Mouse (Mus musculus): ENCODE data around the gene Mical3. TPM values are rescaled to one million over a fixed set of nuclear protein-coding genes. Genes with fewer than 3 reads are reported as not detected.

The Mical3 gene
- polyA plus RNA-seq, 1 experiment, result 34.0 TPM

DNA sequence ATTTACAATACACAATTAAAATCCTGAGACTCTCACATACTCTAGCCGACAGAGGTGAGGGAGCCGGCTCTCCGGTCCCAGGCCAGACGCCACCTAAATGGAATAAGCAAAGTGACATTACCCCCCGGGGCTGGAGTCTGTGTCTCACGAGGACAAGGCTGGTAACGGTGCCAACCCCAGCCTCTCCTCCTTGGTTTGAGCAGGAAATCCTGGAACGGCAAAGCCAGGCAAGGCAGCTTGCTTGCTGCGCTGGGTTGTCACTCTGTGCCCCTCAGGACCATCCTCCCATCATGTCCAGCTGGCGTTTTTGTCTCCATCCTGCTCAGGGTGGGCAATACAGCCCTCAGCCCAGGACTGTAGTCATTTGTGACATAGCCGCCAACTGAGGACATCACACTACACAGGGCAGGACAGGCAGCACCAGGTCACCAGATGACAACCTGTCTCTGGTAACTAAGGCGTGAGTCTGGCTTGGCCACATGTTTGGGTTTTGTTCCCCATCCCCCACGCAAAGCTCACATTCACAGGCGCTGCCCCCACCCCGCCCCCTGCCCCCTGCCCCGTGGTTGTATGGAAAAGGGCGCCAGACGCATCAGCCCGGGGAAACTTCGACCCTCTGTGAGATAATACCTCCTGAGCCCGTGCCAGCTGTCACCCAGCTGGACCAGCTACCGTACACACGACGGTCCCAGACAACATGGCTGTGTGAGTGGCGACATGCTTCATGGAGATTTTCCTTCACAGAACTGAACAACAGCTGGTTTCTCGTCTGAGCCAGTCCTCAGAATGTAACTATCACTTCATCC is 49.3 kb downstream of the Mical3 start:
- no peak for DNase-seq (ENCODE audit: low spot score)

DNA sequence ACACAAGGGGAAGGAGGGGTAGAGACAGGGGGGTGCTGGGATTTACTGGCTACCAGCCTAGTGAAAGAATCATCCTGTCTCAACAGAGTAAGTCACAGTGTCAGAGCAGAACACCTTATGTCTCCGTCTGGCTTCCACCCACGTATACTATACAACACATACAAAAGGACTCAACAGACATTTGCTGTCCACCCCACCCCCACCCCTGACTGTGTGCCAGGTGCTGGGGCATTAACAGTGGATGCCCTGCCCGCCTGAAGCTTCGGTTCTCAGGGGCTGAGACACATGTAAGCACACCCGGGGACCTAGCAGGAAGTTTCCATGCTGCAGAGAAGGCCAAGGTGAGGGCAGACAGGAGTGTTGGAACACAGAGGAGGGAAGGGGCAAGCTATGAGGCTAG is 52.6 kb downstream of the Mical3 start:
- DNase-seq (ENCODE audit: low spot score), result no peak

DNA sequence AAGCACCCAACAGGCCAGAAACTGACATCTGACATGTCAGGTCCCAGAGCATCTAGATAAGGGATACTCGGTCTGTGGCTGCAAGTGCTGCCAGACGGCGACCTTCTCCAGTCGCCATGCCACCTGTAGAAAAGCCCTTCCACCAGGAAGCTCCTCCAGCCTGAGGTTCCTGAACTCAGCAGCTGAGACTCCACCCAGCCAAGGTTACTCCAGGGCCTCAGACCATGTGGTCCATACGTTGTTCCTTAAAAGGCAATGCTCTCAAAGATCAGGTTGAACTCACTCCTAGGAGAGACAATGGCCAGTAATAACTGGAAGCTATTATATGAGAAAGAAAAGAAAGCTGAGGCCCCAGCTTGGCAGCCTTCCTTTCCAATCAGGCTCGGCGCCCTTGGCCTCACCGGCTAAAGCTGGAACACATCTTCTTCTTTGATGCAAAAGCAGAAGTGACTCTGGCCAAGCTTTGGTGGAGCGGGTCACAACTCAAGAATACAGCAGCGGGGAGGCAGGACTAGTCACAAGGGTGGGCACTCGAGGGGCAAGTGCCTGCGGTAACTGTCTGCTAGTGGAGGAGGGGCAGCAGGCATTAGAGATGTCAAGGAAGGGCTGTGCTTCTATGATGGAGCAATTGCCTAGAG is 53.8 kb downstream of the Mical3 start:
- DNase-seq (ENCODE audit: low spot score), result no peak

DNA sequence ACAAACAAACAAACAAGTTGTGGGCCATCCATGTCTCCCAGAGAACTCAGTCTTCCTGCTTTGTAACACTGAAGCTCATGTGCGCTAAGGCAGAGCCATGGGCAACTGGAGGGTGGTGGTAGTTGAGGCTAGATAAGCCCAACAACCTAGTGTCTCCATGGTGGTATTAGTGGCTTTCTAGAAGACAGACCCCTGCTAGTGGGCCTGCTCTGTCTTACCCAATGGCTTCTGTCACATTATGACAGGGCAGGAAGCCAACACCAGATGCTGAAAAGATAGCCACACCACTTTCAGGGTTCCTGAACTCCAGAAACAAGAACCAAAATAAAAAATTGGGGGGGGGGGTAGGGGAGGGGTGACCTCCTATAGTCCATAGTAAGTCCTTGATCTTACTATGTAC is 55.0 kb downstream of the Mical3 start:
- no peak for DNase-seq (ENCODE audit: low spot score)

DNA sequence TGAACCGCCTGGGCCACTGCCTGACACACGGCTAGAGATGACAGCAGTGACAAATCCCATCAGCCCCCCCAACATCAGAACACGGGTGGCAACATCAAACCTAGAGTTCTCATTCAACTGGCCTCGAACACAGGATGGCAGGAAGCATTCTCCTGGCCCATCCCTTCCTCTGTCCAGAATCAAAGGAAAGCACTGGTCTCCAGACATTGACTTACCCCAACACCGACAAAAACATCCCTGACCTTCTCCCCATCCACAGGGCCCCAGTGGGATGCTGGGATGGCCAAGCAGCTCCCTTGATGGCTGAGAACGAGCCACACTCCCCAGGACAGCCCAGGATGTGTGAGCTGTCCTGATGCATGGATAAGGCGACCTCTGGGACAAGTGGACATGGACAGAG is 57.5 kb downstream of the Mical3 start:
- no peak for DNase-seq (ENCODE audit: low spot score)

DNA sequence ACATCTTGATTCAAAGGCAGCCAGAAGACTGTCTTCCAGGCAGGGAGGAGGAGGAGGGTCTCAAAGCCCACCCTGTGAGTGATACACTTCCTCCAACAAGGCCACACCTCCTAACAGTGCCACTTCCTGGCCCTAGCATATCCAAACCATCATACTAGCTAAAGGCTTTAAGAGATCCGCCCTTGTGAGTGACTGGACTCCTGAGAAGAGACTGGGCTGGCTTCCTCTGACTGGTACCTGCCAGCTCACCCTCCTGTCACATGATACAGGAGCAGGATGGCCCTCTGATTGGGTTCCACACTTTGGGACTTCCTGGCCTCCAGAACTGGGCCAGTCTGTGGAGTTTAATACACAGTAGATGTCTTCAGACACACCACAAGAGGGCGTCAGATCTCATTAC is 58.2 kb downstream of the Mical3 start:
- no peak for DNase-seq (ENCODE audit: low spot score)

DNA sequence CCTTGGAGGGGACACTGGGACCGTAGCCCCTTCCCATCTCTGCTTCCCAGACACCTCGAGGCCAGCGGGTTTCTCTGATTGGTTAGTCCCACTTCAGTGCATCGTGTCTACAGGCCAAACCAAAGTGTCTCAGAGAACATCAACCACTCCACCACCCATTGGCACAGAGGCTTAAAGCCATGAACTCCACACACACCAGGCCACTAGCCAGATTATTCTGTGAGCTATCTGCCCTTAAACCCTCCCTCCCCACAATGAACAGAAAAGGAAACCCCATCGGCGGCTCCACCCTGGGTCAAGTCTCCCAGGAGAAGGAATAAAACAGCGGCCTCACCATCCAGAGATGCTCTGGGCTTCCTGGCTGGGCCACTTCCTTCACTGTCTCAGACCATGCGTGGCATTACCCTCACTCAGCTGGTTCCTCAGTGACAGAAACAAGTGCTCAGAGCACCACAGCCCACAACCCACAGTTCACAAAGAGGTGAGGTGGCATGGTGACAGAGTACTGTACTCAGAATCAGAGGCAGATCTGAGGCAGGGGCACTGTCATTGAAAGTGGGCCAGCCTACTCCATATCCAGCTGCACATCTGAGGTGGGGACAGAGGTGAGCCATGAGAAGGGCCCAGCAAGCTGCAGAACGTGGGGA is 60.1 kb downstream of the Mical3 start:
- DNase-seq (ENCODE audit: low spot score), result no peak

DNA sequence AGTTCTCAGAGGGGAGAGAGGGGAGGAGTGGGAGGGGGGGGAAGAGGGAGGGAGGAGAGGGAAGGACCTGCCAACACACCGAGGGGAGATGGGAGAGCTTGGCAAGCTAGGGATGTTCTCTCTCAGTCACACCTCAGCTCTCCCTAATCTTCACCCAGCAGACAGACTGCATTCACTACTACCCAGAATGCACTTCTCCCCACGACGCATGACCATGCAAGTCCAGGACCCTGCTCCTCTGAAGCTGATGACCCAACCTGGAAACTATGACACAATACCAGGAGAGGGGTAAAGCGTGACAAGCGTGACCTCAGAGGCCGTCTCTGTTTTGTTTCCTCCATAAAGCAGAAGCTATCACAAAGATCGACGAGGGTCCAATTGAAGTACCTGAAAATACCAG is 61.6 kb downstream of the Mical3 start:
- DNase-seq (ENCODE audit: low spot score), result no peak

DNA sequence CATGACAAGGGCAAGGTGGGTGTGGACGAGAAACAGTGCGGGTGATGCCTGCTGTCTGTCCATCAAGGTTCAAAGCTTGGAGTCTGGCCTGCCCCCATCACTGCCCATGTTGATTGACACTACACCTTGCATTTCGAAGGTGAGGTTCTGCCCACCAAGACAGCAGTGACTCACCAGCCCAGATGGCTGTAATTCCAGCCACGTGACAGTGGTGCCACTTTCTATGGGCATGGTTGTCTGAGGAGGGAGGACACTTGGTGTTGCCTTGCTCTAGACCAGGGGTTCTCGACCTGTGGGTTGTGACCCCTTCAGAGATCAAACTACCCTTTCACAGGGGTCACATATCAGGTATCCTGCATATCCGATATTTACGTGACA is 62.7 kb downstream of the Mical3 start:
- no peak for DNase-seq (ENCODE audit: low spot score)

DNA sequence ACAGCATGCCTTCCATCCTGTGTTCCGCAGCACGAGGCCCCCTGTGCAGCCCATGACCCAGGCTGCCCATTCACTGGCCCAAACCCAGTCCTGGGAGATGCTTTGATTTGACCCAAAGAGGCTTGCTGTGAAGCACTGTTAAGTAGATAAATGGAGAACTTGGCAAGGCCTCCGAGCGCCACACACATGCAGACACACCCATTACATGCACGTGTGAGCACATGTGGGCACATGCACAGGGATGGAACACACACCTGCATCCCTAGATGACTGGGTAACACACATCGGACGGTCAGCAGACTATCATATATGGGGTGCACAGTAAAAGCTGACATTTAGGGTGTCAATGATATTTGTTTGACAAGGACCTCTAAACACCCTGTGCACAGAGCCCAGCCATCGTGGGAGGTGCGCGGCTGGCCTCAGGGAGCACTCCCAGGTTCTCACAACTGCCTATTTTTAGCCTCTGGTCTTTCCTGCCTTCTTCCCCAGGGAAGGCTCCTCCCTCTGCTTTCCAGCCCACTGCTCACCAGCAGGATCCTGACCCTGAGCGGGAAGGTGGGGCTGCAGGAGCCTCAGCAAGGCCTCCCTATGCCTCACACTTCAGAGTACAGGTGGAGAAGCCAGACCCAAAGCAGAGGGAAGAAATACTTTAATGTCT is 63.2 kb downstream of the Mical3 start:
- no peak for DNase-seq (ENCODE audit: low spot score)

DNA sequence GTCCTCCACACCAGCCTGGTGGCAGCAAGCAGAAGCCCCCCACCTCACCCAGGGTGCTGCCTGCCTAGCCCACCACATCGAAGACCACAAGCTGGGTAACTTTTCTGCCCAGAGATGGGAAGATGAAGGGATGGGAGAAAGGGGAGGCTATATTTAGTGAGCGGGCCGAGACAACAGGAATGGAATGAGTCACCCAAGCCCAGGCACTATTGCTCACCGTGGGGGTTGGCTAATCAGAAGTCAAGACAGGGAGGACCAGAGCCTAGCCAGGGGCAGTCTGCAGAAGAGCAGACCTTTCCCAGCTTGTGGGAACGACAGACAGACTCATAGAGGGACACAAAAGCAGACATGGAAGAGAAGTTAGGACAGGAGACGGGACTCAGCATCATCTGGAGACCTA is 64.0 kb downstream of the Mical3 start:
- DNase-seq (ENCODE audit: low spot score), result no peak

DNA sequence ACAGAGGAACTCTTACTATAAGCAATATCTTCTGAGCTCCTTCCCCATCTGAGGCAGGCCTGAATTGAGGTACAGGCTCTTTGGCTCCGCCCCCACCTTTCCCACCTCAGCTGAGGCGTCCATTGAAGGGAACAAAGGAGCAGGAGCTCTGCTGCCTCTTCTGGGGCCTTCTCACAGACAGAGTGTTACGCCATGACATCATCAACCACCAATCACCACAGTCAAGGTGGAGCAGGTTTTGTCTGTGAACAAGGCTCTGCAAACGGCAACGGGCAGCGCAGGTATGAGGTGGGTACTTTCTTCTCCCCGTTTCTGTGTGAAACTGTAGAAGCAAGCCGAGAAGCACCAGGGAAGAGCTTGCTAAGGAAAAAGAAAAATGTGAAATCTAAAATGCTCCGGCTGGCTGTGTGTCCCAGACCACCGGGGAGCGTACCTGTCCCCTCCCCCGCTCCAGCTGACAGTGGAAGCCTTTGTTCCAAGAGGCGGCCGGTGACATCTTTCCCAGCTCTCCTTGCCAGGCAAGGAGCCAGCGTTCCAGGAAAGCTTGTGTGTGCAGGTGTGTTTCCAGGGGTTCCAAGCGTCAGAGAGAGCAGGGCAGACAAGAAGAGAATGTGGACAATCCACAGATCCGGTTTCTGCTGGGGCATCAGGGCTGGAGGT is 66.3 kb downstream of the Mical3 start:
- no peak for DNase-seq (ENCODE audit: low spot score)

DNA sequence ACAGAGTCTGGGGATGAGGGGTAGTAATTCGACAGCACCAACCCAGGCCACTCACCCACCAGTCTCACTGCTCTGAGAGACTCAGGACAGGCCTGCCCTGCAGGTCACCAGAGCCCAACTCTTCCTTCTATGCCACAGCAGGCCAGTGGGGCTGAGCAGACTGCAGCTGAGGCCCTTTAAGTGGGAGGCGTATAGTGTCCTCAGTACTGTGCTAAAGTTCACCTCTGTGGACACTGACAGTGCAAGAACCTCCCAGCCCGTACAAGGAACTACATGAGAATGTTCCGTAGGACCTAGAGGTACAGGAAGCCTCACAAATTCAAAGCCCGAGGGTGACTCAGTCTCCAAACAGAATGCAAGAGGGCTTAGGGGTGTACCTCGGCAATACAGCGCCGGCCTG is 67.0 kb downstream of the Mical3 start:
- DNase-seq (ENCODE audit: low spot score), result no peak

DNA sequence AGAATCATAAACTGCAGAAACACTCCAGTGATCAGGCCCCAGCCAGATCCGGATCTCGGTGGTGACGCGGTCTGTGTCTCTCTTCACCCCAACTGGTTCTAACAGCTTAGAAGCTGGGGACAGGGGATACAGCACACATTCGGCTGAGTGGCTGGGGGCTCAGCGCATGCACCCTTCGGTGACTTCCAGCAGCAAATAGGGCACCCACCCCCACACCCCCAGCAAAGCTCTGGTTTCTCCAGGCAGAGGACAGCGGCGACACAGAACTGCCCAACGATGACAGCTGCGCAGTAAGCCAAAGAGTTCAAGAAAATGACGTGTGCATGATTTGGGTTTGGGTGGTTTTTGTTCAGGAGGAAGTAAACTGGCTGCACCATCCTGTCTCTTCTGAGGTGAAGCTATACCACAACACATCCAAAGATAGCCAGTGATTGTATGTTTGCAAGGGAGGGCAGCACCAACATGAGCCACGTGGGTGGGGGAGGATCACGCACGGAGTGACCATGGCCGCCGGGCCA is 67.8 kb downstream of the Mical3 start:
- DNase-seq (ENCODE audit: low spot score), result no peak

DNA sequence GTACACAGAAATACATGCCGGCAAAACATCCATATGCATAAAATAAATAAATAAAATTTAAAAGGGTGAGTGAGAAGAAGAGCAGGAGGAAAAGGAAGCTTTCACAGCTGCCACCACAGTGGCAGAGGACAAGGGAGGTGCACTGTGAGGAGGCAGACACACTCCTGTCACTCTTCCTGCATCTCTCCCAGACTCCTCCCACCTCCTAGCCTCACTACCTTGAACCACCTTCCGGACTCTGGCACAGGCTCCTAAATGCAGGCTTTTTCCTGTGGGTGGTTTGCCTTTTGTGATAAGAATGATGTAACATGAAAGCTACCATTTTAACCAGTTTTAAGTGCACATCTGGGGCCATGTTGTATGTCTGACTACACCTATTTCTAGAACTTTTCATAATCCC is 72.8 kb downstream of the Mical3 start:
- DNase-seq (ENCODE audit: low spot score), result no peak

DNA sequence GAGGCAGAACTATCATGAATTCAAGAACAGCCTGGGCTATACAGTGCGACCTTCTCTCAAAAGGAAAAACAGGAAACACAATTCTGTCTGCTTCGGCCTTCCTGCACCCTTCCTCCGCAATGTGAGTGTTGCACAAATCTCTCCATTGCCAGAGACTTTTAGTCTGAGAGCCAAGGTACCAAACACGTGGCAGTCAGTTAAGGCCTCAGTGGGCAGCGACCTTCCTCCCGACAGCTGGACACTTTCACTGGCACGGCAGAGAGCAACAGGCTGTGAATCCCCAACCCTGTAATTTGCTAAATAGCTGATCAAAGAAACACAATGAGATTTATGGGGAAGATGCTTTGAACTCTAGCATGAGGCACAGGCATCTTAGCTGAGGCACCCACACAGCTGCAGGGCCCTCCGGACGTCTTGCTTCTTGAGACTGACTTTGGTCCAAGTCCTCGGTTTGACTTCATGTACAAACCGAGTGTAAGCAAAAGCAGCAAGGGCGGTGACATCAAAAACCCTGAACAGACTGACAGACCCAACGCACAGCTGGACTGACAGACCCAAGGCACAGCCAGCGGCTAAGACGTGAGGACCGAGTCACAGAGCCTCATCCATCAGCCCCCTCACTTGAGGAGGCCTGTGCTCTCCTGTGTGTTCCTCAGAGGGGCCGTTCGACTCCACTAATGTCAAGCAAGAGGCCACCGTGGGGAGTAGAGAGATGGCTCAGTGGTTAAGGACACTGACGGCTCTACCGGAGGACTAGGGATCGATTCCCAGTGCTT is 73.4 kb downstream of the Mical3 start:
- no peak for DNase-seq (ENCODE audit: low spot score)

DNA sequence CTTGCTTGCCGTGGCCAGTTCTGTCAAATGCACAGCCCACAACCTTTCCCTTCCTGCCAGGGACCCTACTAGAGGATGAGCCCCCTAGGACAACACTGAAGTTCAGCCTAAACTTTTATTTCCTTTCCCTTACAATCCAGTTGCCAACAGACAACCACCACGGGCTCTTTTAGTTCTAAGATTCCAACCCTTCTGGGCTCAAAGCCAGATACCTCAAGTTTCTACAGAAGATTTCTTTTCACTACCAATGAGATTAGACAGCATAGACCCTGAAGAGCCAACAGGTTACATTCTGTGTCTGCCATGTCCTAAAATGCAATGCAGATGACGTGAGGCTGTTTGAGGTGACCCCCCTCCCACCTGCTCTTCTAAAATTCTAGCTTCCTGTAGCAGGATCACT is 75.3 kb downstream of the Mical3 start:
- no peak for DNase-seq (ENCODE audit: low spot score)

DNA sequence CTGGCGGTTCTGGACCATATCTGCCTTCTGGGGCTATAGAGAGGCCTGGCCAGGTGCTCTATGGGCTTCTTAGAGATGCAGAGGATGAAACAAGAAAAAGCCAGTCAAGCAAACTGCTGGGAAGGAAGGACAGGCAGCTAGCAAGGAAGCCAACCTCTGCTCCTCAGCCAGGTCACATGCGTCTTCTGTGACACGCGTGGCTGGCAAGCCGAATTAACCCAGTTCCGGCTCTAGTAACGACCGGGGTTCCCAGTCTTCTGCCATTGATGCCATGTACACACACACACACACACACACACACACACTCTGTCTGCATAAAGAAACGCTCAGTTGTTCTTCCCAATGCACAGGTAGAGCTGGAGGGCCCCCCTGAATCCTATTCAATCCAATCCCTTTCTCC is 75.9 kb downstream of the Mical3 start:
- DNase-seq (ENCODE audit: low spot score), result no peak

DNA sequence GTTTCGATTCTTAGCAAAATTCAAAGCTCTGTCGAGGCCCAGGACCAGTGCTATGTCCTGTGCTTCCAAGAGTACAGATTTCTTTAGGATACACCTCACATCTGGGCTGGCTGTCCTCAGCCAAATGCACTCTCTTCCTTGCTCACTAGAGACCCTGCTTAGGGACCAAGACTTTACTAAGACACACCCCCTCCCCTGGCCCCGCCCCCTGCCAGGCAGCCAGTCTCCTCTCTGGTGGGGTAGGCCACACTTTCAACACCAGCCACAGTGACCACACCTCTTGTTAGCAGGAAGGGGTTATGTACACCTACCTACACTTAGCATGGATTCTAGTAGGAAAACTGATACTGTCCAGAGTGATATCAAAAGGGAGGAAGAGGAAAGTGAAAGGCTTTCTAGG is 76.5 kb downstream of the Mical3 start:
- no peak for DNase-seq (ENCODE audit: low spot score)

DNA sequence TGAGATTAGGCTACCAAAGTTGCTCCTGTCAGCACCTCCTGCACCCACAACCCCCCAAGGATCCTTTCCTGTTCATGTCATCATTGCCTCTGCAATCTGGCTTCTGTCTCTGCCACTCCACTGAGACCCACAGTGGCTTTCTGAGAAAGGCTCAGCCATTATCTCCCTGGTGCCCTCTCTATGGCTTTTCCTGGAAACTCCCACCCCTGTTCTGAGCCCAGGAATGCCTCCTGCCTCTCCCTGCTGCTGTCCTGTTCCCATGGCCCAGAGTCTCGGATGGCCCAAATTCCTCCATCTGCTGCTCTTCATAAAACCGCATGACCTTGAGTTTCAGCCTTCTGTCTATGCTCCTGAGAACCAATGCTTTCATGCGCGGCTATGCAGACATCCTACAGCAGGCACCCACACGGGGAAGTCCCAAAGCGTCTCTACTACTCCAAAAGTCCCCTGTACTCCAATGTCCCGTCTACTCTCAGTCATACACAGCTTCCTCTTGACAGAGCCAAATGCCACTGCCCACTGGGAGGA is 77.2 kb downstream of the Mical3 start:
- DNase-seq (ENCODE audit: low spot score), result no peak

All from urinary bladder, adult 2 months (tissue).